Mouse (Mus musculus) CH12.LX (cell line): ENCODE data around the gene Pmm2. TPM values are rescaled to one million over a fixed set of nuclear protein-coding genes. Genes with fewer than 3 reads are reported as not detected.

Source experiments
- DNase-seq: peaks from one replicate; pipeline ENCODE4 v3.0.0-alpha.2; 2013; ENCODE audit errors: extremely low read depth
- H3K27ac ChIP-seq: 2 replicates; pipeline ENCODE4 v1.5.1; 2012; ENCODE audit warnings: low read depth, mild to moderate bottlenecking, control low read depth, moderate library complexity; ENCODE audit not compliant: insufficient read depth
- H3K27me3 ChIP-seq: replicated peaks from 2 replicates; pipeline ENCODE3; 2012; ENCODE audit warnings: inconsistent platforms
- H3K36me3 ChIP-seq, 2 experiments: replicated peaks in 1 of 2; 2 replicates each; pipeline versions ENCODE3 to v1.6.1; 2012; ENCODE audit warnings: inconsistent platforms in 1 of 2, low read length in 1 of 2, mild to moderate bottlenecking in 1 of 2, mixed read lengths in 1 of 2, moderate library complexity in 1 of 2; ENCODE audit not compliant: control insufficient read depth in 1 of 2, insufficient read depth in 1 of 2
- H3K4me1 ChIP-seq, 2 experiments: 2 replicates each; pipeline ENCODE4 v1.6.1; 2012; ENCODE audit warnings: inconsistent platforms in 1 of 2, moderate library complexity in 1 of 2; ENCODE audit not compliant: insufficient read depth in 2 of 2, control insufficient read depth in 1 of 2
- H3K4me2 ChIP-seq: 2 replicates; pipeline ENCODE4 v1.6.1; 2012; ENCODE audit warnings: low read depth, mild to moderate bottlenecking, control low read depth; ENCODE audit not compliant: poor library complexity, insufficient read depth, severe bottlenecking
- H3K4me3 ChIP-seq, 3 experiments: fragments of 150-350 bp in 1 of 3; sonication (generic) in 1 of 3; replicated peaks in 1 of 3; 2 replicates each; pipeline versions ENCODE3 to v1.5.1; 2011 to 2012; ENCODE audit warnings: low read depth in 2 of 3, low read length in 2 of 3, mild to moderate bottlenecking in 2 of 3, moderate library complexity in 2 of 3, control low read depth in 1 of 3, improper control_type of control experiment in 1 of 3, inconsistent platforms in 1 of 3, mixed read lengths in 1 of 3; ENCODE audit not compliant: poor library complexity in 1 of 3
- H3K79me2 ChIP-seq: replicated peaks from 2 replicates; pipeline ENCODE4 v1.6.1; 2012; ENCODE audit warnings: mild to moderate bottlenecking, moderate library complexity; ENCODE audit not compliant: control insufficient read depth, poor library complexity, insufficient read depth, severe bottlenecking; ENCODE audit errors: extremely low read depth
- H3K9ac ChIP-seq: 2 replicates; pipeline ENCODE4 v1.6.1; 2012; ENCODE audit warnings: low read depth, mild to moderate bottlenecking, control low read depth, moderate library complexity; ENCODE audit not compliant: insufficient read depth
- H3K9me3 ChIP-seq: replicated peaks from 2 replicates; pipeline ENCODE3; 2012; ENCODE audit warnings: low read length, inconsistent platforms, mixed read lengths
- BHLHE40 ChIP-seq: IDR thresholded peaks from 2 replicates; pipeline ENCODE4 v1.6.1; 2011; ENCODE audit warnings: mild to moderate bottlenecking, low read depth, low read length, improper control_type of control experiment
- CHD2 ChIP-seq: IDR thresholded peaks from 2 replicates; pipeline ENCODE4 v1.6.1; 2011; ENCODE audit warnings: low read length, improper control_type of control experiment
- E2F4 ChIP-seq: IDR thresholded peaks from 2 replicates; pipeline ENCODE4 v1.6.1; 2011; ENCODE audit warnings: low read depth, low read length, improper control_type of control experiment; ENCODE audit not compliant: insufficient replicate concordance
- ETS1 ChIP-seq: conservative IDR thresholded peaks from 2 replicates; pipeline ENCODE4 v1.6.1; 2012; ENCODE audit warnings: low read depth, mild to moderate bottlenecking, inconsistent platforms, low read length, improper control_type of control experiment, moderate library complexity
- GABPA ChIP-seq: IDR thresholded peaks from 2 replicates; pipeline ENCODE4 v1.6.1; 2012; ENCODE audit warnings: low read depth, low read length, improper control_type of control experiment, inconsistent platforms; ENCODE audit not compliant: insufficient replicate concordance
- HCFC1 ChIP-seq: IDR thresholded peaks from 2 replicates; pipeline ENCODE4 v1.6.1; 2012; ENCODE audit warnings: low read depth, mild to moderate bottlenecking, inconsistent platforms, low read length, improper control_type of control experiment
- IRF4 ChIP-seq: IDR thresholded peaks from 2 replicates; pipeline ENCODE4 v1.6.1; 2014; ENCODE audit warnings: low read depth, mild to moderate bottlenecking, inconsistent platforms, low read length, improper control_type of control experiment
- JUND ChIP-seq: conservative IDR thresholded peaks from 2 replicates; pipeline ENCODE4 v1.6.1; 2011; ENCODE audit warnings: low read depth, low read length, improper control_type of control experiment
- MAFK ChIP-seq: IDR thresholded peaks from 2 replicates; pipeline ENCODE4 v1.6.1; 2011; ENCODE audit warnings: low read length, improper control_type of control experiment; ENCODE audit not compliant: insufficient replicate concordance
- MAX ChIP-seq: IDR thresholded peaks from 2 replicates; pipeline ENCODE4 v1.6.1; 2011; ENCODE audit warnings: low read length, improper control_type of control experiment
- MAZ ChIP-seq: IDR thresholded peaks from 2 replicates; pipeline ENCODE4 v1.6.1; 2012; ENCODE audit warnings: low read depth, mild to moderate bottlenecking, inconsistent platforms, low read length, improper control_type of control experiment, moderate library complexity
- MYC ChIP-seq: IDR thresholded peaks from 2 replicates; pipeline ENCODE4 v1.6.1; 2011; ENCODE audit warnings: low read depth, mild to moderate bottlenecking, improper control_type of control experiment, low read length
- NELFE ChIP-seq: IDR thresholded peaks from 2 replicates; pipeline ENCODE4 v1.6.1; 2011; ENCODE audit warnings: low read depth, low read length, improper control_type of control experiment
- NRF1 ChIP-seq: IDR thresholded peaks from 2 replicates; pipeline ENCODE4 v1.6.1; 2014; ENCODE audit warnings: low read depth, mild to moderate bottlenecking, inconsistent platforms, low read length, improper control_type of control experiment, moderate library complexity
- SIN3A ChIP-seq: IDR thresholded peaks from 2 replicates; pipeline ENCODE4 v1.6.1; 2012; ENCODE audit warnings: low read length, improper control_type of control experiment, inconsistent platforms
- SMC3 ChIP-seq: IDR thresholded peaks from 2 replicates; pipeline ENCODE4 v1.6.1; 2011; ENCODE audit warnings: low read depth, low read length, improper control_type of control experiment
- TBP ChIP-seq: conservative IDR thresholded peaks from 2 replicates; pipeline ENCODE4 v1.6.1; 2011; ENCODE audit warnings: low read depth, low read length, improper control_type of control experiment
- UBTF ChIP-seq: IDR thresholded peaks from 2 replicates; pipeline ENCODE4 v1.6.1; 2012; ENCODE audit warnings: low read depth, mild to moderate bottlenecking, inconsistent platforms, low read length, improper control_type of control experiment, moderate library complexity
- ZC3H11A ChIP-seq: IDR thresholded peaks from 2 replicates; pipeline ENCODE4 v1.6.1; 2012; ENCODE audit warnings: low read depth, mild to moderate bottlenecking, inconsistent platforms, low read length, improper control_type of control experiment
- ZKSCAN1 ChIP-seq: IDR thresholded peaks from 2 replicates; pipeline ENCODE4 v1.6.1; 2012; ENCODE audit warnings: low read depth, inconsistent platforms, low read length, improper control_type of control experiment, borderline replicate concordance
- ZMIZ1 ChIP-seq: IDR thresholded peaks from 2 replicates; pipeline ENCODE4 v1.6.1; 2012; ENCODE audit warnings: low read depth, mild to moderate bottlenecking, inconsistent platforms, low read length, improper control_type of control experiment
- dilution Hi-C: fragments of 300-500 bp; cut with MboI; formaldehyde crosslinking; loops from 2 replicates; pipeline ENCODE4 v1.14.3; 2020; ENCODE audit warnings: low sequenced_read_pairs; ENCODE audit not compliant: extremely low pct_unique_long_range_greater_than_20kb, extremely low pct_ligation_motif_present
- in situ Hi-C: fragments of 300-500 bp; cut with MboI; formaldehyde crosslinking; loops from 3 replicates; pipeline ENCODE4 v1.14.3; 2019; ENCODE audit warnings: low sequenced_read_pairs, low pct_ligation_motif_present, low pct_unique_long_range_greater_than_20kb, mixed read lengths
- polyA plus RNA-seq: library from polyadenylated mRNA; unstranded; fragments of >175 nt; gene quantifications from 2 replicates; pipeline ENCODE4 v1.2.1, GENCODE M21; 2012; ENCODE audit warnings: low read depth; ENCODE audit not compliant: insufficient read length
- total RNA-seq, 2 experiments: library from RNA; depleted of rRNA; stranded (reverse); fragments of 300-350 nt in 1 of 2; fragments of >200 nt in 1 of 2; gene quantifications; 2 replicates each; pipeline ENCODE4 v1.2.3; 2012 to 2014

Pmm2 gene
- total and polyA plus RNA-seq, 3 experiments = 33.1 to 69.4 (median 42.1) TPM

DNA sequence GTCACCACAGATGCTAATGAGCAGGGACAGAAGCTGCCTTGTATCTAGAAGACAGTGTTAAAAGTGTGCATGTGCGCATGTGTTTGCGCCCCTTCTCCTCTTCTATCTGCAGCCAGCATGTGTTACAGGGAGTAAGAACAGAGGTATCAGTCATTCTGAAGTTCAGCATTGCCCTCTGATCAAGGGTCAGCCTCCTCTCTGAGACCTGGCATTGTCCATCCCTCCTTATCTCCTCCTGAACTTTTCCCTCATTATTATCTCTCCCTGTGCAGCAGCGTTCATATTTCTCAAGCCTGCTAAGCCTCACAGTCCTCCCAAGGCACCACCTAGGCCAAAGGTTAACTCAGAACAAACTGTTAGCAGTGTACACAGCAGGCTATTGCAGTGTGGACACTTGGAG, 33.7 kb upstream of the Pmm2 start:
- in situ Hi-C loops (no loop called here), dilution Hi-C loops (no loop called here)
- H3K4me3 ChIP-seq = no peak overlapping the region
- no peak for DNase-seq
- H3K9ac ChIP-seq = no peak overlapping the region
- H3K27me3 ChIP-seq = peaks cover 72% of the 10 kb centered on the region
- H3K9me3 ChIP-seq = no peaks in the 10 kb centered on the region
- no peaks in the 10 kb centered on the region for H3K4me1 ChIP-seq
- no peak overlapping the region for H3K27ac ChIP-seq
- TF ChIP-seq BHLHE40 = no peak
- TF ChIP-seq NRF1 = no peak
- no peak for TF ChIP-seq TBP
- TF ChIP-seq CHD2 = no peak
- TF ChIP-seq MYC = no peak
- no peak for TF ChIP-seq MAX
- no peak for TF ChIP-seq IRF4
- TF ChIP-seq MAZ = no peak
- TF ChIP-seq ETS1 = no peak
- TF ChIP-seq MAFK = no peak
- TF ChIP-seq SMC3 = no peak
- TF ChIP-seq ZC3H11A = no peak
- no peaks in the 10 kb centered on the region for H3K79me2 ChIP-seq
- no peaks in the 10 kb centered on the region for H3K36me3 ChIP-seq
- H3K4me2 ChIP-seq = no peak overlapping the region

DNA sequence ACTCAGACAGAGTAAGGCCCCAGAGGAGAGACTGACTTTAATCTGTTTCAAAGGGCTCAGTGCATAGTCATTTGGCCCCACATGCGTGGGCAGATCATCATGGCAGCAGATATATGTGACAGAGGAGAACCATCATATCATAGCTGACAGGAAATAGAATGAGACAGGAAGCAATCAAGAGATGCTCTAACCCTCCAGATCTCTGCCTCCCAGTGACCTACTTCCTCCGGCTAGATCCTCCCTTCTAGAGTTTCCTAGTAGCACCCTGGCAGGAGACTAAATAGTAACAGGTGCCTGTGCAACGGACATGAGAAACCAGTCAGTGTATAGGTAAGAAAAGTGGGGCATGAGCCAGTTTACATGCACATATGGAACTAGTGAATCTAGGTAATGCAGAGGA, 27.1 kb upstream of the Pmm2 start:
- Histone ChIP-seq H3K4me2 (no peak overlapping the region), H3K4me1 (no peaks in the 10 kb centered on the region), H3K79me2 (no peaks in the 10 kb centered on the region), H3K4me3 (no peak overlapping the region), H3K9me3 (no peaks in the 10 kb centered on the region), H3K36me3 (no peaks in the 10 kb centered on the region), H3K27ac (no peak overlapping the region), H3K9ac (no peak overlapping the region), H3K27me3 (peaks cover 72% of the 10 kb centered on the region)
- in situ Hi-C loops = no loop called here
- dilution Hi-C loops = no loop called here
- no peak for DNase-seq
- TF ChIP-seq MAZ (no peak), SIN3A (no peak), SMC3 (no peak), HCFC1 (no peak), JUND (no peak), UBTF (no peak), MYC (no peak), ETS1 (no peak), BHLHE40 (no peak), IRF4 (no peak), CHD2 (no peak), NELFE (no peak), GABPA (no peak), E2F4 (no peak), ZMIZ1 (no peak), ZKSCAN1 (no peak)
